Mouse (Mus musculus) adrenal gland, postnatal 14 days (tissue): ENCODE data around the gene Gid4. TPM values are rescaled to one million over a fixed set of nuclear protein-coding genes. Genes with fewer than 3 reads are reported as not detected.

Source experiments
- total RNA-seq: library from RNA; stranded (reverse); gene quantifications from 2 replicates; pipeline ENCODE4 v1.2.3, GENCODE M21; 2021

The Gid4 gene
- total RNA-seq, 1 experiment from 2014 or later: 56.5 TPM

Other genes with a start within 250 kb of the Gid4 start
- gene Srebf1, start 194.6 kb upstream of the Gid4 start, total RNA-seq: 102 and 130 TPM in 2 replicates
- gene Tom1l2, start 64.2 kb upstream of the Gid4 start, total RNA-seq: 55.9 and 65.0 TPM in 2 replicates
- gene Drc3, start 63.8 kb upstream of the Gid4 start, total RNA-seq: 1.6 TPM in 2 replicates
- 103 and 111 TPM in 2 replicates for gene Atpaf2, start 1.3 kb downstream of the Gid4 start, total RNA-seq
- 57.3 and 66.8 TPM in 2 replicates for gene Drg2, start 37.4 kb downstream of the Gid4 start, total RNA-seq
- 0.30 and 0.70 TPM in 2 replicates for gene Myo15, start 52.2 kb downstream of the Gid4 start, total RNA-seq
- 79.2 and 81.5 TPM in 2 replicates for gene Alkbh5, start 119.2 kb downstream of the Gid4 start, total RNA-seq